Mouse (Mus musculus): ENCODE data around the gene Ptbp3. TPM values are rescaled to one million over a fixed set of nuclear protein-coding genes. Genes with fewer than 3 reads are reported as not detected.

Gene Ptbp3
- total RNA-seq, 2 experiments from 2014 or later: 24.3 to 25.3 TPM

DNA sequence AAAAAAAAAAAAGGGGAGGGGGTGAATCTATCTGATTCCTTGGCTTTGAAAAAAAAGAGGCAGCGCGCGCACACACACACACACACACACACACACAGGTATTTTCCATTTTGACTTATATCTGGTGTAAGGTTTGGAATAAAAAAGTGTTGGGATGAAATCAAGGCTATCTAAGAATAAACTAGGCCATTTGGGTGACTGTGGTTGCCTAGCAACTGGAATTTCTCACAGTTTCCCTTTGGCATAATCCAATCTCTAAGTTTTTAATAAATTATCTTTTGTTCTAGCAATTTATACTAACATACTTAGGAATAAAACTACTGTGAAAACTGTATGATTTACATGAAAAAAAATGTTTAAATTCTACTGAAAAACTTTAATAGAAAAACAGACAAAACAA, 42.5 kb downstream of the Ptbp3 start:
- no peak for DNase-seq (ENCODE audit: low spot score in 2 of 2)

DNA sequence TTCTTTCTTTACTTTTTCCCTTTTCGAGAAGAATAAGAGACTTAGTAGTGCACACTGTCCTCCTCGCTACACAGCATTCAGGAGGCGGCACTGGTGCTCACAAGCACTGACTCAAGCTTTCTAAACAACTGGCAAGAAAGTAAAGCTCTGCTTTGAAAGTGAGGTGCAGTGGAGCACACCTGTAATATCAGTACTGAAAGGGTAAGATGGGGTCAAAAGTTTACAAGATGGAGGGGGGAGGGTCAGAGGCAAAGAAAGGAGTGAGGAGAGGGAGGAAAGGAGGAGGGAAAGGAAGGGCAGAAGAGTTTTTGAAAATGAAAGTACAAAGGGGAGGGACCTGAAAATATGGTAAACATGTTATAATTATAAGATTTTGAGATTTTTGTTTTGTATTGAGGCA, 43.7 kb downstream of the Ptbp3 start:
- no peak for DNase-seq (ENCODE audit: low spot score in 2 of 2)

DNA sequence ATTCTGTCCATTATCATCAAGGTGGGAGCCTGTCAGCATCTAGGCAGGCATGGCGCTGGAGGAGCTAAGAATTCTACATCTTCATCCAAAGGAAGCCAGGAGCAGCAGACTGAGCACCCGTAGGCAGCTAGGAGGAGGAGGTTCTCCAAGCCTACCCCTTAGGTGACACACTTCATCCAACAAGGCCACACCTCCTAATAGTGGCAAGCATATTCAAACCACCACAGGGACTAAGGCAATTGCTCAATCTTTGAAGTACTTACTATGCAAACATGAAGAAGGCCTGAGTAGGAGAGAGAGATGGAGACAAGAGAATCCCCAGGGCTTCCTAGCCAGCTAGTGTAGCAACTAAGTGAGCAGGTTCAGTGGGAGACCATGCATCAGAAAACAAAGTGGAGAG, 58.1 kb downstream of the Ptbp3 start:
- no peak for DNase-seq (ENCODE audit: low spot score in 2 of 2)

DNA sequence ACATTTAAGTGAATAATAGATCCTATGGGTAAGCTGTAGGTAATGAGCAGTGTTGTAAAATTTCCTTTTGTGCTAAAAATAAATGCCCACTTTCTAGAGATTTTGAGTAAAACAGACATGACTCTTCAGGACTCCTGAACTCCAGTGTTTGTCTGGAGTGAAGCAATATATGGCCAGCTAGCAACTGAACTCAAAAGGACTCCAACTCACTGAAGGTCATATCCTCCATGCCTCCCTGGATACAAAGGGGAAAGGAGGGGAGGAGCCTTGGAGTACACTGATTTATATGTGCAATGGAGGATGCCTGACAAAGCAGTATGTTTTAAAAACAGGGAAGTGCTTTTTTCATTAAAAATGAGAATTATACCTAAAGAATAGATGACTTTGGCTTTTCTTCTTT, 77.9 kb downstream of the Ptbp3 start:
- DNase-seq (ENCODE audit: low spot score in 2 of 2): no peak

DNA sequence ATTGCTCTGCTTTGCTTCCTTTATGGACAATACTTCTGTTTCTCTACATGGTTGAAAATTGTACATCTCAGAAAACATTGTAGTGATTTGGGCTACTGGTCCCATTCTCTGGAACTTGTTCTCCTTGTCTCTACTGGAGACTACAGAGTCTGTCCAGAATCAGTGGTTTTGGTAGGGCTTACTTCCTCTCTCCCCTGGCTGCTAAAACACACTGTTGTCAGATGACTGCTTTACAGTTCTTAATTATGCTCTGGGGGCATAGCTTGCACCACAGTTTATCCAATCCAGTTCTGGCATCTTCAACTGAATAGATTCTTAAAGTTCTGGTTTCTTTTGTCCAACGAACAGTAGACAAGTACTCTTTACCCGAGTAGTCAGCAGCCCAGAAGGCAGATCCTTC, 83.7 kb downstream of the Ptbp3 start:
- DNase-seq (ENCODE audit: low spot score in 2 of 2): no peak

DNA sequence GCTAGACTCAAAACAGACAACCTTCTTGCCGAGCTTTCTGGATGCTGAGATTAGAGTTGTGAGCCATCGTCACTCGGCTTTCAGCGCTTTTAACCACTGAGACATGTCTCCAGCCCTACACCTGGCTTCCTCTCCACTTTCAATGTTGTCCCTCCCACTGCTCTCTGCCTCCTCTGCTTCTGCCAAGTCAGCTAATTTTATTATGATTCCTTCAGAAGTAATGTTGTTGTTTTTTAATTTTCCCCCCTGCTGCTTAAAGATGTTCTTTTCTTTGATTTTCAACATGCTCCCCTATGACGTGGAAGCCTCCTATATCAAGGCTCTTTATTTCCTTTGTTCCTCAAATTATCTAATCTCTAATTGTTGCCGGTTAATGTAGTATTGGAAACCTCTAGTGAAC, 84.5 kb downstream of the Ptbp3 start:
- no peak for DNase-seq (ENCODE audit: low spot score in 2 of 2)

DNA sequence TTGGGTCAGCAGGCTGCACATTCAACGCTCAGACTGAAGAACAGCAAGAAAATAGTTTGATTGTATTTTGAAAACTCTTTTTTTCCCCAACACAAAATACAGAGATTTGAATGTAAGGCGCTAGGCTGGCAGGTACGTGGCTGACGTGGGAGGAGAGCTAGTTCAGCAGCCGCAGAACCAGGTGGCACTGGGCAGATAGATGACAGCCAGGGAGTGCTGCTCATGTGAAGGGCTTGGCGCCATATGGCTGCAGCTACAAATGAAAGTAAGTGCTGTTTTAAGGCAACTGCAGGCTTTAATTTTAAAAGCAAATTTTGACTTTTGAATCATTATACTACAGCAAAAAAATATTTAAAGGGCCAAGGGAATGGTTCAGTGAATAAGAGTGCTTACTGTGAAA, 86.7 kb downstream of the Ptbp3 start:
- DNase-seq (ENCODE audit: low spot score in 2 of 2): peak in 1 of 2 experiments; percentile 34

DNA sequence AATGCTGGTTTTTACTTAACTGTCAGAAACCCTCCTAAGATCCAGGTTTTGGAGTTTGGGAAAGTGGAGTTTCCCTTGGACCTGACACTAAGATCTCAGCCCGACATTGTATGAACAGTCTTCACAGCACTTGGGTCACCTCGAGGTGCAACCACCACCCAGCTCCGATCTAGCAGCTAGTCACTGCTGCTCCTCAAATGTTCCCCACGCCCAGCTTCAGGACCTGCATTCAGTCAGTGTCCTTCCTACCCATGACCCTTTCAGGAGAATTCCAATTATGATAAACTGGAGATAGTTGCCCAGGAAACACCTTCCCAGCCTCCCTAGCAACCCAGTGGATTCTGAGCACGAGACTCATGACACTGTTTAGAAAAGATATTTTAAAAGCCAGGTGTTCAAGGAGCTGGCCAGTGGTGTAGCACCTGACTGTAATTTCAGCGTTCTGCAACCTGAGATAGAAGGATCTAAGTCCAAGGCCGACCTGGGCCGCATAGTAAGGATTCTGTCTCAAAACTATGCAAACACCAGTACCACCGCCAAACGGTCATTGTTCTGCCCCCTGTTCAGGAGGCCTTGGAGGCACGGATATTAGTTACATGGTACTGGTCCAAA, 87.9 kb downstream of the Ptbp3 start:
- DNase-seq (ENCODE audit: low spot score in 2 of 2): no peak

DNA sequence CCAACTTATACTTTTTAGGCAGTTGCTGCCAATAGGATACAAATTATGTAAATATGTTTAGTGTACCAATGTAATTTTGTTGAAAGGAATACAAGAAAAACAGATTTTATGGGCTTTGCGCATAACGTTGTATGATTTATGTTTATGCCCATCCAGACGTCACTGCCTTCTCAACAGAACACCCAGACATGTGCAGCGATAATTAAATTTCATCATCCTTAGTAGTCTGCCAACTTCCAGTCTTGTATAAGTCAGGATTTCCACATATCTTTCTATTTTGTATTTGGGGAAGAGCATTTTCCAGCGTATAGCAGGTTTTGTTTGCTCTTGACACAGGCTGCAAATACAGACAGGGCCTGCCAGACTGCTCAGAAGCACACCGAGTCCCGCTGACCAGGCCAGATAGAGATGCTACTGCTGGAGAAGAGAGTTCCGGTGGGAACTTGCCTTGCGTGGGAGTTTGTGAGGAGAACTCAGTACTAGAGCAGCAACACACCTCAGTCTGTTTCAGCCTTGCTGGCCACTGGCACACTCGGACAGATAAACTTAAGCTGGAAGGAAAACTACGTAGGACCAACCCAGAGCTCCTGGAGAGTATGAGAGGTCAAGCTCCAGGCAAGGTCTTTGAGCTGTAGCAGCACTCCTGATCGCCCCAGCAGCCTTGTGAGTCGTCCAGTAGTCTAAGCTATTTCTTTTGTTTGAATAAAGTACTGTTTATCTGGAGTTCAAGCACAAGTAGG, 89.8 kb downstream of the Ptbp3 start:
- no peak for DNase-seq (ENCODE audit: low spot score in 2 of 2)

DNA sequence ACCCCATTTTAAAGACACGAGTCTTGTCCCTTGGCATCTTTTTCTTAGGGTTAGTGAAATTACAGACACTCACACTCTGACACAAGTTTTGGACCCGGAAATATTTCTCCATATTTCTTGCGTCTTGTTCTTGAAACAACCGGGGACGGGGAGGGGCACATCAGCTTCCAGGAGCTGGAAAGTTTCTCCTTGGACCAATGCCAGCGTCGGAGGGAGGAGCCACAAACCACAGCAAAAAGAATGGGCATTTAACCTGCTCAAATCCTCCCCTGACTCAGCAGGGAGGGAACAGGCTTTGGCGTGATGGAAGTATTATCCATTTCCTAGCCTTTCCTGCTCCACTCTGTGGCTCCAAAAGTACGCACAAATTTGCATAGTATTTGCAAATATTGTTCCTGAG, 91.2 kb downstream of the Ptbp3 start:
- DNase-seq (ENCODE audit: low spot score in 2 of 2): no peak

DNA sequence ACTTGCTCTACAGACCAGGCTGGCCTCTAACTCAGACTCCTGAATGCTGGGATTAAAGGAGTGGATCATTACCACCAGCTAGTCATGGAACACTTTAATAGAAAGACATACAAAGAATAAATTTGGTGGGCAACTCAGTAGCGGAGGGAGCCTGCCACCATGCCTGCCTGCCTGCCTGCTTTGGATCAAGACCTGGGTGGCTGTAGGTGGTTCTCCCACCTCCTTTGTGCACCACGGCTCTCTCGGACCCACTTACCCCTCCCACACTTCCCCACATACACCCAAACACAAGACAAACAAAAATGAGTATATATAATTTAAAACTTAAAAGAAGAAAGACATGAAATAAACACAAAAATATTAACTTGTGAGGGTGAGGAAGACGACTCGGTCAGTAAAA, 92.1 kb downstream of the Ptbp3 start:
- DNase-seq (ENCODE audit: low spot score in 2 of 2): no peak

DNA sequence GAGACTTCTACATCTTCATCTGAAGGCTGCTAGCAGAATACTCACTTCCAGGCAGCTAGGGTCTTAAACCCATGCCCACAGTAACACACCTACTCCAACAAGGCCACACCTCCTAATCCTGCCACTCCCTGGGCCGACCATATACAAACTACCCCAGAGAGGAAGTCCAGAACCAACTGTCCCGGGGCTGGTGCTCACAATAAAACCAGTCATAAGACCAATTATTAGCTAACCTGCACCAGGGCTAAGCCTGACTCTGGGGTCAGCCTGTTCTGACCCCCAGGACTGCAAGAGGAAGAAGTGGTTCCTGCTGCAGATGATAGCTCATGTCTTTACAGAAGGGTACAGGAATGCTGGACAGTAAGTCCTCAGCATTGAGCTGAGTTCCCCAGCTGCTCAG, 93.7 kb downstream of the Ptbp3 start:
- DNase-seq (ENCODE audit: low spot score in 2 of 2): no peak

DNA sequence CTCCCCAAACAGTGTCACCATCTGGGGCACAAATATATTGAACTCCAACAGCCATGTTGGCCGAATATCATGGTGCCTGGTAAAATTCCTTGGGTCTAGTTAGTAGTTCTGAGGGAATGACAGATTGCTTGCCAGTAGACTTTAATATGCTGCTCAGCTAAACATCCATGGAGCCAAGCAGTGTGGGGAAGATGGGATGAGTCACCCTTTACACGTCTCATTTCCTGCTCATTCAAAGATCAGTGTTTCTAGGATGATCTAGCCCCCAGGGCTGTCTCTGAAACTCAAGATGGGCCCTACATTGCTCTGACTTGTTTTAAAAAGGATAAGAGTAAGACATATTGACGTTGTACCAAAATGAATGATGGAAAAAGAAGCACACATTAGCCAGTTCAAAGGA, 95.1 kb downstream of the Ptbp3 start:
- DNase-seq (ENCODE audit: low spot score in 2 of 2): no peak

DNA sequence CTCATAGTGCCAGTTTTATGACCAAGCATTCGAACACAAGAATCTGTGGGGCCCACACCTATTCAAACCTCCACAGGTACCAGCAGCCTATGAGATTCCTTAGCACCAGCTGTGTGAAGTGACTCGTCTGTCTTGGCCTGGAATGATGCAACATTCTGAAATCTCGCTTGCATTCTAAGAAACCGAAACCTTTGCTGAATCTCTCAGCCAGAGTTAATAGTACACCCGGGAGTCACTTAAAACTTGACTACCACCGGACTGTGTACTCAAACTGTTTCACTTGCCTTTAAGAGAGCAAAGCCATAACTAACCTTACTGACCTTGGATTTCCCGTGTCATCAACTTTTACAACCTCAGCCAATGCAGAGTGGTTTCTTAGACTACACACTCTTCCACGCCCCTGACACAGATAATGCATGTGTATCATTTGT, 96.6 kb downstream of the Ptbp3 start:
- no peak for DNase-seq (ENCODE audit: low spot score in 2 of 2)

DNA sequence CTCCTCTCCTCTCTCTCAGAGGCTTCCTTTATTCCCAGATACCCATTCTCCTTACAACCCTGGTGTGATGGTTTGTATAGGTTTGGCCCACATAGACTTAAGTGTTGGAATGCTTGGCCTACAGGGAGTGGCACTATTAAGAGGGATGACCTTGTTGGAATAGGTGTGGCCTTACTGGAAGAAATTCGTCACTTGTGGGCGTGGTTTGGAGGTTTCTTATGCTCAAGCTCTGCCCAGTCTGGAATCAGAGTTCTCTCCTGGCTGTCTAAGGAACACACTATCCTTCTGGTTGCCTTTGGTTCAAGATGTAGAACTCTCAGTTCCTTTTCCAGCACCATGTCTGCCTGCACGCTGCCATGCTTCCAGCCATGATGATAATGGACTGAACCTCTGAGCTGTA, 98.3 kb downstream of the Ptbp3 start:
- DNase-seq (ENCODE audit: low spot score in 2 of 2): no peak

DNA sequence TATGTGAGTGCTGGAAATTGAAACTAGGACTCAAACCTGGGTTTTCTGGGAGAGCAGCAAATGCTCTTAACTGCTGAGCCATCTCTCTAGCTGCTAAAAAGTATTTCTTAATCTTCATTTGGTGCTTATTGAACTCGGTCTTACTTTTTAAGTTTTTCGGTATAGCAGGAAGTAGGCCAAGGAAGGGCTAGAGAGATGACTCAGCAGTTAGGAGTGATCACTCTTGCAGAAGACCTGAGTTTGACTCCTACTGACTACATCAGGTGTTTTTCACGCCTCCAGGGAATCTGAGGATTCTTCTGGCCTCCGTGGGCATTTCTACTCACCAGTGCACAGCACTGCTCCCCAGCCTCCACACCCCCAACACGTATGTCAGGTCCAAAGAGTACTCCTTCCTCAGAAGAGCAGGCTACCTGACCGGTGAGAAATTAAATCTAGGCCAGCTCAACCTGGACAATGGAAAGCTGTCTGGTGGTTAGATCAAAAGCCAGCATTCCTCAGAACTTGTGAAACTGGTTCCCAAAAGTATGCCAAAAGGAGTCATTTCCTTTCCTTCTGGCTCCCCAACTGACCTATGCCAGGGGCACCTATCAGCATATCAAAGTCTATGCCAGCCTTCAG, 98.8 kb downstream of the Ptbp3 start:
- DNase-seq (ENCODE audit: low spot score in 2 of 2): no peak

DNA sequence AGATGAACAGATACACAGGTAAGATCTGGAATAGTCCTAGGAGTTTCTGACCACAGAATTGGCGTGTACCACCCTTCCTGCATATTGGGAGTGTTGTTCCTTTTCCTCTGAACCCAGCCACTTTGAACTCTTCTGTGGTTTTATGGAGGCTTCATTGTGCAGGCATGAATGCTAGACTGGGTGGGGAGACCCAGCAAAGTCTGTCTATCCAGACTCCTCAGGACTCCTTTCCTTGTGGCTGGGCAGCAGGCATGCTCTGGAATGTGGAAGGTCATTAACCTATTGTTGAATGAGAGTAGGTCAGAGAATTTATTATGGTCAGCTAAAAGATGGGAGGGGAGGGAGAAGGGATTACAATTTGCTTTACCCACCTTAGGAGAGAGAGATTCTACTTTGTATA, 101.9 kb downstream of the Ptbp3 start:
- no peak for DNase-seq (ENCODE audit: low spot score in 2 of 2)

DNA sequence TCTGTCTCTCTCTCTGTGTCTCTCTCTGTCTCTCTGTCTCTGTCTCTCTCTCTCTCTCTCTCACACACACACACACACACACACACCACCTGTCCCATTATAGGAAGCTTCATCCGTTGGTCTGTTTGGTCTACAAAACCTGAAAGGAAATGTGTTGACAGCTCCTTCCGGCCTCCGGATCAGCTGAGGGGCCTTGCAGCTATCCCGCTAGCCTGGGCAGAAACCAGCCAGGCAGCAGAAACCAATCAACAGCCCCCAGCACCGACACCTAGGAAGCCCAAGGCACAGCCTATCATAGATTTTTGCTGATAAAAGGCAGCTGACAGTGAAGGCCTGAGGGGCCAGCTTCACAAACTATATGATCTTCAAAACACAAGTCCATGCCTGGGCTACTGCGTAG, 103.6 kb downstream of the Ptbp3 start:
- DNase-seq (ENCODE audit: low spot score in 2 of 2): no peak

DNA sequence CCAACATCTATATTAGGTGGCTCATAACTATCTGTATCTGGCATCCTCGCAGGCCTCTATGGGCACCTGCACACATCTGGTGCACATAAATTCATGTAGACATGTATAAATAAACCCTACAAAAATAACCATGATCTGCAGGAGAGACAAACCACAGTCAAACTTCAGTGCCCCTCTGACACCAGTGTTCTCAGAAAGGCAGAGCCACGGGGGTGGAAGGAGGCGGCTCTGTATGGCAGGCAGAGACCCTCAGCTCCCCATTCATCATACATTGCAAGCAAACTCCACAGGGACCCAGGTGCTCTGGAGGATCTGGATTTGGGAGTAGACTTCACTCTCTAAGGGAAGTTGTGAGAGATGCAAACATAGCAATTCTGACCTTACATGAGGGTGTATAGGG, 104.2 kb downstream of the Ptbp3 start:
- DNase-seq (ENCODE audit: low spot score in 2 of 2): no peak

DNA sequence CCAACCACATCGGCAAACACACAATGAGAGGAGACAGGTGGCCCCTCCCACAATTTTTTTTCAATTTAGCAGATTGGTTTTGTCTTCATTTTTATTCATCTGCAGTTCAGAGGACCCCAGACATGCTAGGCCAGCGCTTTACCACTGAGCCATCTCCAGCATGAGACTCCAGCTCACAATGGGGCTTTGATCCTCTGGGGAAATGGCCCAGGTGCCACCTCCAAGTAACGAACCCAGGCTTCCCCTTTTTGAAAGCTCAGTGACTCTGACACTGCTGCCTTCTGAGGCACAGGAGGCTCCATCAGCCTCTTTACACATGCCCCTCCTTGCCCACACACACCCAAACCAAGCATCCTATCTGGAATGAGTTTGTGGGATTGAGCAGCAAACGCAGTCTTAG, 105.1 kb downstream of the Ptbp3 start:
- DNase-seq (ENCODE audit: low spot score in 2 of 2): no peak

DNA sequence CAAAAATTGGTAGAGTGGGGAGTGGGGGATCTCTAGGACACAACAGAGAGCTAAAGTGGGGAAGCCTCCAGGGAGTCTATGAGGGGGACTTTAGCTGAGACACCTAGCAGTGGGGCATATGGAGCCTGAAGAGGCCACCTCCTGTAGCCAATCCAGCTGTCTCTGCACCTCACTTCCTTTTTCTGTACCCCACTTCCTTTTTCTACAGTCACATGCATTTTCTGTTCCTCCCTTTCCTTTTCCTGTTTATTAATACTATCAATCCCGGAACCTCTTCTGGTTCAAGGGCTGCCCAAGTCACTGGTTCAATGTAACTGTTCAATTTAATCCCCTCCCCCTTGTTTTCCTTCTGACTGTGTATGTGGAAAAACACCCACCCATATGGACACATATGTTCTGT, 107.9 kb downstream of the Ptbp3 start:
- DNase-seq (ENCODE audit: low spot score in 2 of 2): no peak

DNA sequence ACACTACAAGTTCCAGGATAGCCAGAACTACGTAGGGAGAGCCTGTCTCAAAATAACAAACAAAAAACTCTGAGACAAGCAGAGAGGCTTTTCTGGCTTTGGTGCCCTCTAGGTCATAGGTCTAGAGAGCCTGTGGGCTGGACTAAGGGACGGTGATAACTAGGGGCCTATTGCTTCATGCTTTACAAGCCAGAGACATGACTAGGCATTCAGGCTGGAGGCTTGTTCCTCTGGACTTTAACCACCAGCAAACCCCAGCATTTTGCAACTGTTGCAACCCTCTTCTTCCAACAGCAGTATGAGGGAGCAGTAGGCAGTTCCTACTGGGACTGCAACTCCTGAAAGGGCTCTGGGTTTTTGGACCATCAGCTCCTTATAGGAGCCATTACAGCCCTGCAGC, 109.2 kb downstream of the Ptbp3 start:
- no peak for DNase-seq (ENCODE audit: low spot score in 2 of 2)

DNA sequence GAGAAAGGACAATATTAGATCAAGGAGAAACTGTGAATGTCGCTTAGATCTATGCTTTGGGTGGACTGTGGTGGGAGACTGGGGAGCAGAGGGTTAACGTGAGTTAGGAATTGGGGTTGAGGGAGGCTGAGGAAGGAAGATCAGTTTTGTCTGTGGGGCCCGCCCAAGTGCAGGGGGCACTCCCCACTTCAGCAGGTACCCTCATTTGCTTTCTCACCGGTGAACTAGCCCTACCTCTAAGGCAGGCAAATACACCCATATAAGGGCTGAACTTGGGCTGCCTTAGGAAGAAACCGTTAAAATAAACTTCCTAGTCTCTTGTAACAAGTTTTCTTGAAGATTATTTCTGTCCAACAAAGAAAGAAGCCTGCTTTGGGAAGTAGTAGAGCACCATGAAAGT, 110.1 kb downstream of the Ptbp3 start:
- DNase-seq (ENCODE audit: low spot score in 2 of 2): no peak
